ENCODE assay signal across 12 mouse cellular contexts in genomic region chr16:50307231-50307630, GRCm38 (mm10).
"Had no signal": no experiment of that assay in that cellular context is flagged by ENCODE, and none has a peak within 500 bp of the region (broad histone marks: within the 10 kb centered on the region; RNA-seq: fewer than 3 reads in every experiment).

No protein-coding gene starts in this region.

- ATAC-seq: lung, postnatal 0 days had no signal

- H3K4me2 ChIP-seq: limb, embryonic 13.5 days; midbrain, embryonic 13.5 days; neural tube, embryonic 12.5 days had no signal

- H3K4me1 ChIP-seq: limb, embryonic 13.5 days; midbrain, embryonic 13.5 days; neural tube, embryonic 12.5 days had no signal

- H3K9ac ChIP-seq: limb, embryonic 13.5 days; liver, embryonic 14.5 days; midbrain, embryonic 13.5 days; neural tube, embryonic 12.5 days had no signal

- H3K4me3 ChIP-seq: layer of hippocampus, adult 2 months; limb, embryonic 13.5 days; midbrain, embryonic 13.5 days; neural tube, embryonic 12.5 days had no signal

- H3K27me3 ChIP-seq: limb, embryonic 13.5 days; midbrain, embryonic 13.5 days; neural tube, embryonic 12.5 days had no signal

- H3K36me3 ChIP-seq: limb, embryonic 13.5 days; midbrain, embryonic 13.5 days; neural tube, embryonic 12.5 days had no signal

- H3K27ac ChIP-seq: kidney, postnatal 0 days; layer of hippocampus, adult 2 months; limb, embryonic 13.5 days; liver, embryonic 14.5 days; midbrain, embryonic 13.5 days; neural tube, embryonic 12.5 days had no signal

- H3K9me3 ChIP-seq: limb, embryonic 13.5 days; midbrain, embryonic 13.5 days; neural tube, embryonic 12.5 days had no signal

- DNase-seq: kidney, postnatal 4 days; lung, adult 18-20 months; lung, postnatal 36 days; right cerebral cortex, postnatal 14 days; thymus, postnatal 36 days had no signal
